Comparison of ENCODE assay signal across 8 mouse cellular contexts in the genomic region with DNA sequence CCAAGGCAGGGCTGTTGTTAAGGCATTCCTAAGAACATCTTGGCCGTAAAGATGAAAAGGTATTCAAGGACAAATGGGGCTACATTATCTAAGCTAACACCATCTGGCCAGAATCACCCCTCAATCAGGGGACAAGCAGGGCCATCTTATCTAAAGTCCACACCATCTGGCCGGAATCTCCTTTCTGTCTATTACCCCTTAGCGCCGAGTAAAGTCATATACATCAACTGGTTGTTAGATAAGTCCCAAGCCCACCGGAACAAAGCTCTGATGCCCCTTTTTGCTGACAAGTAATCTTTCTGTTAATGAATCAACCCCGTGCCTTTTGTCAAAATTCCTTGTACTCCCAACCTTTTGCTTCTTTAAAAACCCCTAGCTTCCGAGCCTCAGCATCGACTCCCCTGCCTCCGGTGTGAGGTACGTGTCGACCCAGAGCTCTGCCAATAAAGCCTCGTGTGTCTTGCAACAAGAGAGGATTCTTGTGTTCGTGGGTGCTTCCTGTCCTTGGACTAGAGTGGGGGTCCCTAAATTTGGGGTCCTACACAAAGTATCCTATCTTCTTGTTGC.
DNase-seq lines count a peak whose midpoint lies in the region; TF ChIP-seq lines count a peak whose summit lies in the region.
"Not testable (repeated sequence)": the region's sequence is repeated elsewhere in the genome, so short reads cannot be mapped to it uniquely, and the experiment has no call there.

No protein-coding gene starts in this region.

- H3K9me3 ChIP-seq in embryonic facial prominence, embryonic 10.5 days, result not testable (repeated sequence)

- not testable (repeated sequence) for H3K4me3 ChIP-seq in embryonic facial prominence, embryonic 10.5 days; lung, adult 2 months (replicated peaks; ENCODE audit: extremely low read depth, low read depth, low read length)

- not testable (repeated sequence) for H3K27me3 ChIP-seq in embryonic facial prominence, embryonic 10.5 days (replicated peaks; ENCODE audit: low read depth, poor library complexity, severe bottlenecking)

- peak; percentile 0 for DNase-seq in CD4-positive helper T cell, adult 2 months (ENCODE audit: low read depth, low spot score)
- peak; percentile 5 for DNase-seq in adrenal gland, postnatal 25 days
- DNase-seq in embryonic facial prominence, embryonic 10.5 days (ENCODE audit: low spot score), result peak; percentile 5
- DNase-seq in heart, adult 9 months (ENCODE audit: low spot score in 2 of 2), result peak; percentile 50 to 61
- DNase-seq in kidney, postnatal 14 days, result peak; percentile 24
- peak; percentile 43 for DNase-seq in lung, adult 2 months
- peak; percentile 42 for DNase-seq in right cerebral cortex, postnatal 25 days
- peak; percentile 33 for DNase-seq in thymus, postnatal 4 days

- not testable (repeated sequence) for TF ChIP-seq CTCF in lung, adult 2 months (IDR thresholded peaks at IDR 0.05; ENCODE audit: insufficient read depth, low read length)

- TF ChIP-seq POLR2A in lung, adult 2 months (IDR thresholded peaks at IDR 0.05; ENCODE audit: borderline replicate concordance, extremely low read depth, low read depth, low read length), result not testable (repeated sequence)

- not testable (repeated sequence) for H3K36me3 ChIP-seq in embryonic facial prominence, embryonic 10.5 days (replicated peaks)

- H3K27ac ChIP-seq in embryonic facial prominence, embryonic 10.5 days (replicated peaks), result not testable (repeated sequence)

- WGBS in embryonic facial prominence, embryonic 10.5 days, result 85% methylated on average over 12 of the region's 13 CpGs
- WGBS in lung, adult 2 months, result 82% methylated on average over 12 of the region's 13 CpGs

- not testable (repeated sequence) for H3K4me1 ChIP-seq in embryonic facial prominence, embryonic 10.5 days; lung, adult 2 months (ENCODE audit: control insufficient read depth, insufficient read depth, low read length)

Comparison
In these comparisons a context has a peak if more than half of its experiments do, and no peak if none do; other contexts are left out.
1. DNase-seq: peak in every context shown above with its lines; median percentile 56 in heart, adult 9 months; 43 in lung, adult 2 months; 42 in right cerebral cortex, postnatal 25 days; 33 in thymus, postnatal 4 days; 24 in kidney, postnatal 14 days; 5 in adrenal gland, postnatal 25 days; 5 in embryonic facial prominence, embryonic 10.5 days; 0 in CD4-positive helper T cell, adult 2 months.